In genomic region chr16:93079660-93080390, GRCm38 (mm10) we compare ENCODE assay signal across 9 mouse cellular contexts.
DNase-seq lines count a peak whose midpoint lies in the region; ATAC-seq and TF ChIP-seq lines count a peak whose summit lies in the region.
"Had no signal": no experiment of that assay in that cellular context is flagged by ENCODE, and none has a peak within 500 bp of the region (broad histone marks: within the 10 kb centered on the region; RNA-seq: fewer than 3 reads in every experiment).

No protein-coding gene starts in this region.

- ATAC-seq in embryonic facial prominence, embryonic 11.5 days (replicated peaks; ENCODE audit: insufficient number of reproducible peaks, low FRiP score, low TSS enrichment, low read depth), result no peak
- no peak for ATAC-seq in heart, embryonic 12.5 days (ENCODE audit: insufficient number of reproducible peaks, low FRiP score)
- ATAC-seq in kidney, embryonic 14.5 days (ENCODE audit: low FRiP score, low TSS enrichment), result peak; percentile 84
- ATAC-seq in inflammation-experienced regulatory T-cells, adult 6 months, result no peak

- no peak overlapping the region for H3K27ac ChIP-seq in embryonic facial prominence, embryonic 11.5 days (replicated peaks; ENCODE audit: low read depth, low read length)
- H3K27ac ChIP-seq in heart, embryonic 12.5 days (ENCODE audit: poor library complexity, severe bottlenecking), result no peak overlapping the region
- no peak overlapping the region for H3K27ac ChIP-seq in kidney, embryonic 14.5 days (ENCODE audit: low read depth, low read length)
- no peak overlapping the region; the same call in 1 of the 2 replicates for H3K27ac ChIP-seq in thymus, adult 2 months (ENCODE audit: control insufficient read depth, insufficient read depth, low read length)

- H3K27me3 ChIP-seq in embryonic facial prominence, embryonic 11.5 days (ENCODE audit: control insufficient read depth, insufficient read depth, low read length), result no peaks in the 10 kb centered on the region
- H3K27me3 ChIP-seq in heart, embryonic 12.5 days (replicated peaks), result peaks cover 41% of the 10 kb centered on the region
- H3K27me3 ChIP-seq in kidney, embryonic 14.5 days (ENCODE audit: control insufficient read depth, insufficient read depth, low read length), result peaks cover 6% of the 10 kb centered on the region; the same call in 1 of the 2 replicates
- no peaks in the 10 kb centered on the region for H3K27me3 ChIP-seq in thymus, adult 2 months (ENCODE audit: control insufficient read depth, insufficient read depth, low read length)

- H3K4me3 ChIP-seq in embryonic facial prominence, embryonic 11.5 days (ENCODE audit: low read depth, low read length), result no peak overlapping the region
- peak overlapping the region; percentile 0; the same call in 1 of the 2 replicates for H3K4me3 ChIP-seq in heart, embryonic 12.5 days
- H3K4me3 ChIP-seq in kidney, embryonic 14.5 days (ENCODE audit: low read length), result peak overlapping the region; percentile 11; the same call in 1 of the 2 replicates
- H3K4me3 ChIP-seq in thymus, adult 2 months (ENCODE audit: control insufficient read depth, insufficient read depth, low read length), result no peak overlapping the region
- H3K4me3 ChIP-seq: myocyte had no signal

- H3K9ac ChIP-seq in embryonic facial prominence, embryonic 11.5 days (replicated peaks; ENCODE audit: low read length), result no peak overlapping the region
- no peak overlapping the region for H3K9ac ChIP-seq in heart, embryonic 12.5 days
- H3K9ac ChIP-seq in kidney, embryonic 14.5 days (ENCODE audit: low read depth, low read length), result no peak overlapping the region

- H3K4me1 ChIP-seq in embryonic facial prominence, embryonic 11.5 days (ENCODE audit: control insufficient read depth, insufficient read depth, low read length), result no peaks in the 10 kb centered on the region; the same call in 1 of the 2 replicates
- H3K4me1 ChIP-seq in heart, embryonic 12.5 days (replicated peaks), result peaks cover 3% of the 10 kb centered on the region; the same call in 1 of the 2 replicates
- peaks cover 12% of the 10 kb centered on the region; the same call in 1 of the 2 replicates for H3K4me1 ChIP-seq in kidney, embryonic 14.5 days (ENCODE audit: control insufficient read depth, insufficient read depth, low read length)
- H3K4me1 ChIP-seq in thymus, adult 2 months (replicated peaks; ENCODE audit: control insufficient read depth, insufficient read depth, low read length), result peaks cover 4% of the 10 kb centered on the region; the same call in 1 of the 2 replicates

- 33% methylated on average over 17 of the region's 17 CpGs for WGBS in embryonic facial prominence, embryonic 11.5 days
- 52% methylated on average over 17 of the region's 17 CpGs for WGBS in heart, embryonic 12.5 days
- WGBS in kidney, embryonic 14.5 days, result 23% methylated on average over 17 of the region's 17 CpGs
- WGBS in thymus, adult 2 months, result 88% methylated on average over 17 of the region's 17 CpGs

- H3K9me3 ChIP-seq in embryonic facial prominence, embryonic 11.5 days (replicated peaks; ENCODE audit: control insufficient read depth, low read length), result no peaks in the 10 kb centered on the region
- H3K9me3 ChIP-seq in heart, embryonic 12.5 days (replicated peaks), result no peaks in the 10 kb centered on the region
- no peaks in the 10 kb centered on the region; the same call in 1 of the 2 replicates for H3K9me3 ChIP-seq in kidney, embryonic 14.5 days (ENCODE audit: control insufficient read depth, low read length)

- TF ChIP-seq POLR2A in thymus, adult 2 months (IDR thresholded peaks at IDR 0.05; ENCODE audit: control insufficient read depth, extremely low read depth, insufficient read depth, low read length, poor library complexity), result no peak

- H3K4me2 ChIP-seq in embryonic facial prominence, embryonic 11.5 days (ENCODE audit: low read depth, low read length), result no peak overlapping the region
- peak overlapping the region; percentile 31; the same call in 1 of the 2 replicates for H3K4me2 ChIP-seq in heart, embryonic 12.5 days
- peak overlapping the region; percentile 38 for H3K4me2 ChIP-seq in kidney, embryonic 14.5 days (replicated peaks; ENCODE audit: low read depth, low read length)

- no peaks in the 10 kb centered on the region for H3K36me3 ChIP-seq in embryonic facial prominence, embryonic 11.5 days (replicated peaks; ENCODE audit: control insufficient read depth, insufficient read depth, low read depth, low read length)
- no peaks in the 10 kb centered on the region for H3K36me3 ChIP-seq in heart, embryonic 12.5 days
- no peaks in the 10 kb centered on the region for H3K36me3 ChIP-seq in kidney, embryonic 14.5 days (ENCODE audit: control insufficient read depth, insufficient read depth, low read length)
- H3K36me3 ChIP-seq in thymus, adult 2 months (ENCODE audit: control insufficient read depth, insufficient read depth, low read length), result no peaks in the 10 kb centered on the region

- peak; percentile 20 to 28 for DNase-seq in adrenal gland, adult 18-20 months (ENCODE audit: low spot score in 2 of 2)
- peak; percentile 53 for DNase-seq in embryonic facial prominence, embryonic 11.5 days (ENCODE audit: low spot score)
- peak; percentile 70 for DNase-seq in lung, postnatal 36 days
- DNase-seq in thymus, adult 2 months, result peak; percentile 22
- no peak for DNase-seq in spleen, adult 18-20 months

- no peak for TF ChIP-seq CTCF in thymus, adult 2 months (IDR thresholded peaks at IDR 0.05; ENCODE audit: borderline replicate concordance, control insufficient read depth, extremely low read depth, insufficient read depth, low read length, poor library complexity)

Comparison
In these comparisons a context has a peak if more than half of its experiments do, and no peak if none do; other contexts are left out.
1. DNase-seq: peak in adrenal gland, adult 18-20 months (2 of 2), embryonic facial prominence, embryonic 11.5 days (single experiment), lung, postnatal 36 days (single experiment) and thymus, adult 2 months (single experiment); none in spleen, adult 18-20 months (0 of 2).
2. H3K4me3 ChIP-seq: peak in heart, embryonic 12.5 days (single experiment) and kidney, embryonic 14.5 days (single experiment); none in embryonic facial prominence, embryonic 11.5 days (single experiment) and thymus, adult 2 months (single experiment).